Mouse (Mus musculus): Measurements from ENCODE around the gene Kifc3. TPM values are rescaled to one million over a fixed set of nuclear protein-coding genes. Genes with fewer than 3 reads are reported as not detected.

Gene Kifc3
- polyA plus RNA-seq, 1 experiment from 2014 or later, result 19.8 TPM

DNA sequence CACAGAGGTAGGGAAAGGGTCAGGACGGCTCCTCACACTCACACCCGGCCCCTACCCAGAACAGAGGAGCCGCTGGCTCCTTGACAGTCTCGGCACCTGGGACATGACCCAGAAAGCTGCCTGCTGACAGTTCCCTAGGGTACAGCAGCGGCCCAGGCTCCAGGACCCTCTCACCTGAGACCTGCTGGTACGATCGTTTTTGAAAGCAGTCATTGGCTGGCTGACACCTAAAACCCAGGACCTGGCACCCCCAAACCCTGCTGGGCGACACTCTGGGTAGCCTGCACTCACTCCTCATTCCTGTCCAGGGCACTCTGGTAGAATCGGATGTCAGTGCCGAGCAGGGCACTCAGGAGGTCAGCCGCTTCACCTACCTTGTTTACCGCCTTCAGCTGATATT lies 65.4 kb downstream of the Kifc3 start:
- no peak overlapping the region for H3K27ac ChIP-seq (ENCODE audit: low read depth, low read length)

DNA sequence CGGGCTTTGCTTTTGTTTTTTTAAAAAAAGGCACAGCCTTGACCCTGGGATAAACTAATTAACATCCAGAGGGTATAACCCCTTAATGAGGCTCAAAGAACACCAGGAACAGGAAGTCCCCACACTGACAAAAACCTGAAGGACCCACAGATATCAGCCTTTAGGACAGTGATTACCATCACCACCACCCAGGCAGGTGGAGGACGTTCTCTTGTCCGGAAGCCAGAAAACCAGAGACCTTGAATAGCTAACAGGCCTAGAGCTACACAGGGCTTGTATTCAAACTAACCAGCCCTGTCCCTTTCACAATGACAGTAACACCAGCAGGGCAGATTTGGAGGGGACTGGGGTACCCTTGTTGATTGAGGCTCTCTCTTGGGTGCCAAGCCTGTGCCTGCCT lies 66.4 kb downstream of the Kifc3 start:
- WGBS, result 78% methylated on average over 3 of the region's 3 CpGs
- no peak for ATAC-seq (ENCODE audit: low FRiP score, low TSS enrichment)

More for the DNA sequence above, 65.4 kb downstream of the Kifc3 start:
- 0 out of 2 replicates have a peak, but pooled peaks have one; percentile 10 for ATAC-seq (ENCODE audit: low FRiP score, low TSS enrichment)
- H3K9ac ChIP-seq (ENCODE audit: low read depth, low read length), result 0 out of 2 replicates have a peak overlapping the region, but pooled peaks have one; percentile 12
- H3K4me3 ChIP-seq (ENCODE audit: low read length), result peak overlapping the region; percentile 32
- WGBS, result 25% methylated on average over 12 of the region's 12 CpGs
- peaks cover 17% of the 10 kb centered on the region; the same call in 1 of the 2 replicates for H3K36me3 ChIP-seq (ENCODE audit: control insufficient read depth, insufficient read depth, low read length)
- peak overlapping the region; percentile 67 for H3K4me2 ChIP-seq (replicated peaks; ENCODE audit: low read depth, low read length)
- H3K27me3 ChIP-seq (ENCODE audit: control insufficient read depth, insufficient read depth, low read length), result no peaks in the 10 kb centered on the region
- peaks cover 37% of the 10 kb centered on the region for H3K4me1 ChIP-seq (ENCODE audit: control insufficient read depth, insufficient read depth, low read length)
- H3K9me3 ChIP-seq (ENCODE audit: control insufficient read depth, low read length), result no peaks in the 10 kb centered on the region

GRCm38 (mm10) chr8:95135242-95135641 lies 67.4 kb downstream of the Kifc3 start:
- peaks cover 24% of the 10 kb centered on the region for H3K4me1 ChIP-seq (ENCODE audit: control insufficient read depth, insufficient read depth, low read length)
- ATAC-seq (ENCODE audit: low FRiP score, low TSS enrichment), result no peak
- no peak overlapping the region for H3K27ac ChIP-seq (ENCODE audit: low read depth, low read length)
- peaks cover 17% of the 10 kb centered on the region; the same call in 1 of the 2 replicates for H3K36me3 ChIP-seq (ENCODE audit: control insufficient read depth, insufficient read depth, low read length)
- no peaks in the 10 kb centered on the region for H3K9me3 ChIP-seq (ENCODE audit: control insufficient read depth, low read length)
- H3K4me2 ChIP-seq (replicated peaks; ENCODE audit: low read depth, low read length), result no peak overlapping the region
- WGBS, result 52% methylated on average over 3 of the region's 3 CpGs
- H3K27me3 ChIP-seq (ENCODE audit: control insufficient read depth, insufficient read depth, low read length), result no peaks in the 10 kb centered on the region
- no peak overlapping the region for H3K4me3 ChIP-seq (ENCODE audit: low read length)
- no peak overlapping the region for H3K9ac ChIP-seq (ENCODE audit: low read depth, low read length)

More for the DNA sequence above, 66.4 kb downstream of the Kifc3 start:
- H3K36me3 ChIP-seq (ENCODE audit: control insufficient read depth, insufficient read depth, low read length), result peaks cover 17% of the 10 kb centered on the region; the same call in 1 of the 2 replicates
- H3K4me2 ChIP-seq (replicated peaks; ENCODE audit: low read depth, low read length), result no peak overlapping the region
- H3K27ac ChIP-seq (ENCODE audit: low read depth, low read length), result no peak overlapping the region
- no peak overlapping the region for H3K9ac ChIP-seq (ENCODE audit: low read depth, low read length)
- no peak overlapping the region for H3K4me3 ChIP-seq (ENCODE audit: low read length)
- H3K27me3 ChIP-seq (ENCODE audit: control insufficient read depth, insufficient read depth, low read length), result no peaks in the 10 kb centered on the region
- H3K4me1 ChIP-seq (ENCODE audit: control insufficient read depth, insufficient read depth, low read length), result peaks cover 32% of the 10 kb centered on the region
- H3K9me3 ChIP-seq (ENCODE audit: control insufficient read depth, low read length), result no peaks in the 10 kb centered on the region

GRCm38 (mm10) chr8:95134186-95134585 lies 68.4 kb downstream of the Kifc3 start:
- H3K36me3 ChIP-seq (ENCODE audit: control insufficient read depth, insufficient read depth, low read length), result peaks cover 17% of the 10 kb centered on the region; the same call in 1 of the 2 replicates
- H3K4me2 ChIP-seq (replicated peaks; ENCODE audit: low read depth, low read length), result no peak overlapping the region
- H3K9ac ChIP-seq (ENCODE audit: low read depth, low read length), result no peak overlapping the region
- 91% methylated on average over 2 of the region's 2 CpGs for whole genome bisulfite sequencing
- H3K27ac ChIP-seq (ENCODE audit: low read depth, low read length), result no peak overlapping the region
- no peaks in the 10 kb centered on the region for H3K27me3 ChIP-seq (ENCODE audit: control insufficient read depth, insufficient read depth, low read length)
- no peak for ATAC-seq (ENCODE audit: low FRiP score, low TSS enrichment)
- H3K4me1 ChIP-seq (ENCODE audit: control insufficient read depth, insufficient read depth, low read length), result peaks cover 24% of the 10 kb centered on the region
- H3K4me3 ChIP-seq (ENCODE audit: low read length), result no peak overlapping the region
- H3K9me3 ChIP-seq (ENCODE audit: control insufficient read depth, low read length), result no peaks in the 10 kb centered on the region

DNA sequence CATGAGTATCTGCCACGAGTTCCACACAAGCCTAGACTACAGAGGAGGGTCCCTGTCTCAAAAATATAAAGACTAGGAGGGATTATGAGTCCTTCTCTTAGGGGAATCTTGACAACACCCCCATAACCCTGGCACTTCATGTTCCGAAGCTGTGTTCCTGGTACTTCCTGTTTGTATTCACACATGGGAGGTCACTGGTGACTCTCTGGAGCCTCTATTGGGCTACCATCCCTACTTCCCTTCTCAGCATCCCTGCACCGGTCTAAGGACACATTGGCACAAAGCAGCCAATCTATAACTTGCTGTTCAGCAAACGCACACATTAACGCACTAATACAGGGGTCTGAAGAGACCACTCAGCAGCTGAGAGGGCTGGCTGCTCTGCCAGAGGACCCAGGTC lies 70.6 kb downstream of the Kifc3 start:
- Histone ChIP-seq H3K4me3 (ENCODE audit: low read length) (no peak overlapping the region), H3K4me1 (ENCODE audit: control insufficient read depth, insufficient read depth, low read length) (peaks cover 13% of the 10 kb centered on the region; the same call in 1 of the 2 replicates), H3K27ac (ENCODE audit: low read depth, low read length) (no peak overlapping the region), H3K4me2 (replicated peaks; ENCODE audit: low read depth, low read length) (no peak overlapping the region), H3K36me3 (ENCODE audit: control insufficient read depth, insufficient read depth, low read length) (peaks cover 16% of the 10 kb centered on the region; the same call in 1 of the 2 replicates), H3K9me3 (ENCODE audit: control insufficient read depth, low read length) (no peaks in the 10 kb centered on the region), H3K9ac (ENCODE audit: low read depth, low read length) (no peak overlapping the region), H3K27me3 (ENCODE audit: control insufficient read depth, insufficient read depth, low read length) (no peaks in the 10 kb centered on the region)
- WGBS, result 81% methylated on average over 5 of the region's 5 CpGs
- ATAC-seq (ENCODE audit: low FRiP score, low TSS enrichment), result no peak

- no peak overlapping the region for H3K9ac ChIP-seq (ENCODE audit: low read depth, low read length)
- no peaks in the 10 kb centered on the region for H3K9me3 ChIP-seq (ENCODE audit: control insufficient read depth, low read length)
- H3K27me3 ChIP-seq (ENCODE audit: control insufficient read depth, insufficient read depth, low read length), result no peaks in the 10 kb centered on the region
- H3K27ac ChIP-seq (ENCODE audit: low read depth, low read length), result no peak overlapping the region
- no peak overlapping the region for H3K4me3 ChIP-seq (ENCODE audit: low read length)
- peaks cover 19% of the 10 kb centered on the region for H3K36me3 ChIP-seq (ENCODE audit: control insufficient read depth, insufficient read depth, low read length)
- H3K4me1 ChIP-seq (ENCODE audit: control insufficient read depth, insufficient read depth, low read length), result peaks cover 11% of the 10 kb centered on the region; the same call in 1 of the 2 replicates
- 52% methylated on average over 15 of the region's 15 CpGs for WGBS
- H3K4me2 ChIP-seq (replicated peaks; ENCODE audit: low read depth, low read length), result no peak overlapping the region
- ATAC-seq (ENCODE audit: low FRiP score, low TSS enrichment), result no peak
Measured at GRCm38 (mm10) chr8:95130966-95131537, 71.6 kb downstream of the Kifc3 start.

DNA sequence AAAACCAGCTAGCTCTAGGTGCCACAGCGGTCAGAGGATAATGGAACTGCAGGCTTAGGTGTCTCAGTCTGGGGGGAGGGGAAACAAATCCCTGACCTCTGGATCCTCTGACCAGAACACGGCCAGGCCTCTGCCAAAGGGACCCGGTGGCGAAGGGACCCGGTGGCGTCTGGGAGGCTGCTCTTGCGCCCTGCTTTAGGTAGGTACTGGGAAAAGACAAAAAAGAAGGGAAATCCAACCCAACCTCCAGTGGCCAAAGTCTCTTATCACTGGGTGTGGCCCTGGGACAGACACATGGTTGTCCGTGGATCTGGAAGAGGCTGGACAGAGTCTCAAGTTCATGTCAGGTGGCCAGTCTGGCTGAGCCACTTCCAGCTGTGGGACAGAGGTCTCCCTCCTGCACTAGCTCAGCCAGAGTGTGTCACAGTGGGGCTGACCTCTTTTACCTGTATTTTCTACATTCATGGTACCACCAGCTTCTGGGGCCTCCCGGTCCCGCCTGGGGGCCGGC lies 73.8 kb downstream of the Kifc3 start:
- Histone ChIP-seq H3K36me3 (ENCODE audit: control insufficient read depth, insufficient read depth, low read length) (peaks cover 11% of the 10 kb centered on the region), H3K27ac (ENCODE audit: low read depth, low read length) (no peak overlapping the region), H3K9me3 (ENCODE audit: control insufficient read depth, low read length) (no peaks in the 10 kb centered on the region), H3K4me1 (ENCODE audit: control insufficient read depth, insufficient read depth, low read length) (peaks cover 11% of the 10 kb centered on the region; the same call in 1 of the 2 replicates), H3K4me3 (ENCODE audit: low read length) (no peak overlapping the region), H3K27me3 (ENCODE audit: control insufficient read depth, insufficient read depth, low read length) (no peaks in the 10 kb centered on the region), H3K9ac (ENCODE audit: low read depth, low read length) (no peak overlapping the region), H3K4me2 (replicated peaks; ENCODE audit: low read depth, low read length) (no peak overlapping the region)
- ATAC-seq (ENCODE audit: low FRiP score, low TSS enrichment), result no peak
- WGBS, result 90% methylated on average over 11 of the region's 11 CpGs

GRCm38 (mm10) chr8:95127658-95128057 lies 75.0 kb downstream of the Kifc3 start:
- 35% methylated on average over 9 of the region's 9 CpGs for whole genome bisulfite sequencing
- H3K4me3 ChIP-seq (ENCODE audit: low read length), result no peak overlapping the region
- H3K9me3 ChIP-seq (ENCODE audit: control insufficient read depth, low read length), result no peaks in the 10 kb centered on the region
- peaks cover 4% of the 10 kb centered on the region for H3K36me3 ChIP-seq (ENCODE audit: control insufficient read depth, insufficient read depth, low read length)
- H3K4me2 ChIP-seq (replicated peaks; ENCODE audit: low read depth, low read length), result no peak overlapping the region
- H3K4me1 ChIP-seq (ENCODE audit: control insufficient read depth, insufficient read depth, low read length), result peaks cover 11% of the 10 kb centered on the region; the same call in 1 of the 2 replicates
- H3K27me3 ChIP-seq (ENCODE audit: control insufficient read depth, insufficient read depth, low read length), result no peaks in the 10 kb centered on the region
- peak; percentile 87 for ATAC-seq (ENCODE audit: low FRiP score, low TSS enrichment)
- H3K9ac ChIP-seq (ENCODE audit: low read depth, low read length), result no peak overlapping the region
- no peak overlapping the region for H3K27ac ChIP-seq (ENCODE audit: low read depth, low read length)

GRCm38 (mm10) chr8:95126497-95126896 lies 76.1 kb downstream of the Kifc3 start:
- Histone ChIP-seq H3K4me2 (replicated peaks; ENCODE audit: low read depth, low read length) (no peak overlapping the region), H3K36me3 (ENCODE audit: control insufficient read depth, insufficient read depth, low read length) (peaks cover 4% of the 10 kb centered on the region), H3K9me3 (ENCODE audit: control insufficient read depth, low read length) (no peaks in the 10 kb centered on the region), H3K4me1 (ENCODE audit: control insufficient read depth, insufficient read depth, low read length) (peaks cover 9% of the 10 kb centered on the region; the same call in 1 of the 2 replicates), H3K4me3 (ENCODE audit: low read length) (no peak overlapping the region), H3K27ac (ENCODE audit: low read depth, low read length) (no peak overlapping the region), H3K9ac (ENCODE audit: low read depth, low read length) (no peak overlapping the region), H3K27me3 (ENCODE audit: control insufficient read depth, insufficient read depth, low read length) (no peaks in the 10 kb centered on the region)
- no peak for ATAC-seq (ENCODE audit: low FRiP score, low TSS enrichment)
- 89% methylated on average over 11 of the region's 11 CpGs for WGBS
